Mouse (Mus musculus): ENCODE measurements around the gene Slc15a3. TPM values are rescaled to one million over a fixed set of nuclear protein-coding genes. Genes with fewer than 3 reads are reported as not detected.

The Slc15a3 gene
- total RNA-seq, 1 experiment from 2014 or later: 2.0 TPM

Other genes with a start within 250 kb of the Slc15a3 start
- 253 and 279 TPM in 2 replicates for gene Ddb1, start 234.4 kb upstream of the Slc15a3 start, total RNA-seq (2021)
- gene Tkfc, start 234.1 kb upstream of the Slc15a3 start, total RNA-seq (2021): 20.1 and 29.6 TPM in 2 replicates
- 1.2 and 2.2 TPM in 2 replicates for gene Vwce, start 205.5 kb upstream of the Slc15a3 start, total RNA-seq (2021)
- not detected in 2 replicates for gene Pga5, start 161.7 kb upstream of the Slc15a3 start, total RNA-seq (2021)
- gene Vps37c, start 151.0 kb upstream of the Slc15a3 start, total RNA-seq (2021): 19.1 and 23.6 TPM in 2 replicates
- 1.3 and 8.7 TPM in 2 replicates for gene Cd5, start 100.7 kb upstream of the Slc15a3 start, total RNA-seq (2021)
- 0.41 and 5.2 TPM in 2 replicates for gene Cd6, start 9.7 kb upstream of the Slc15a3 start, total RNA-seq (2021)
- gene Tmem132a, start 30.2 kb downstream of the Slc15a3 start, total RNA-seq (2021): 19.6 and 20.2 TPM in 2 replicates
- gene Tmem109, start 42.3 kb downstream of the Slc15a3 start, total RNA-seq (2021): 92.7 and 101 TPM in 2 replicates
- 125 and 126 TPM in 2 replicates for gene Prpf19, start 55.5 kb downstream of the Slc15a3 start, total RNA-seq (2021)
- not detected in 2 replicates for gene Zp1, start 80.9 kb downstream of the Slc15a3 start, total RNA-seq (2021)
- gene Ptgdr2, start 97.4 kb downstream of the Slc15a3 start, total RNA-seq (2021): not detected in 2 replicates
- 13.6 and 14.2 TPM in 2 replicates for gene Ccdc86, start 109.5 kb downstream of the Slc15a3 start, total RNA-seq (2021)
- 4.4 and 8.0 TPM in 2 replicates for gene Ms4a10, start 134.9 kb downstream of the Slc15a3 start, total RNA-seq (2021)
- gene Ms4a15, start 153.5 kb downstream of the Slc15a3 start, total RNA-seq (2021): not detected in 2 replicates
- not detected in 2 replicates for gene Ms4a18, start 178.3 kb downstream of the Slc15a3 start, total RNA-seq (2021)
- 1.5 and 2.5 TPM in 2 replicates for gene Ms4a8a, start 241.4 kb downstream of the Slc15a3 start, total RNA-seq (2021)